In the genomic region with DNA sequence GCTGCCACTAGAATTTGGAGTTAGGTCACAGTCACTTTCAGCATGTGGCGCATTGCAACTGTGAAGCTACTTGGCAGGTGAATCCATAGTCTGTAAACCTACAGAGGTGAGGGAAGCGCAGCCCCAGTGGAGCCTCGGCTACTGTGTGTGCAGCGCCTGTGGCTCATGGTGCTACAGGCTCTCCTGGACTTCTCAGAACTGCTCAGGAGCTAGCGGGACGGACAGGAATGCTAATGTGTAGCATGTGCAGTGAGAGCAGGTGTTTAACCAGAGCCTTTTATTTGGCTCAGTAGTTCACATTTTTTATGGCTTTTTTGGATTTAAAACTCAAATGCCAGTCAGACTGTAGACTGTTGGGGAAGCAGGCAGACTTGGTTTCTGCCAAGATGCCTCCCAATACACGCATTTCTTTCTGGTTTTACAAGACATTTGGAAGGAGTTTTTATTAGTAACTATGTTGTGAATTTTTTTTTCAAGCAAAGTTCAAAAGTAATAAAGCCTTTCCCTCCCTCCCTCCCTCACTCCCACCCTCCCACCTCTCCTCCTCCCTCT, we compare ENCODE assay signal across 16 mouse cellular contexts. TPM values are rescaled to one million over a fixed set of nuclear protein-coding genes. Genes with fewer than 3 reads are reported as not detected.
DNase-seq lines count a peak whose midpoint lies in the region; ATAC-seq lines count a peak whose summit lies in the region.
"Had no signal": no experiment of that assay in that cellular context is flagged by ENCODE, and none has a peak within 500 bp of the region (broad histone marks: within the 10 kb centered on the region; RNA-seq: fewer than 3 reads in every experiment).

No protein-coding gene starts in this region.

- H3K4me2 ChIP-seq in heart, embryonic 16.5 days (ENCODE audit: low read depth, low read length): no peak overlapping the region
- H3K4me2 ChIP-seq in liver, embryonic 12.5 days: peak overlapping the region; percentile 17; the same call in 1 of the 2 replicates
- no peak overlapping the region for H3K4me2 ChIP-seq in liver, embryonic 11.5 days
- no peak overlapping the region for H3K4me2 ChIP-seq in forebrain, embryonic 16.5 days (ENCODE audit: low read length)
- H3K4me2 ChIP-seq in limb, embryonic 12.5 days: no peak overlapping the region
- H3K4me2 ChIP-seq: embryonic facial prominence, embryonic 15.5 days; neural tube, embryonic 15.5 days had no signal

- no peak for DNase-seq in heart, postnatal 25 days (ENCODE audit: low spot score)
- no peak for DNase-seq in liver, embryonic 11.5 days (ENCODE audit: low spot score)
- DNase-seq in lung, postnatal 36 days: no peak
- no peak for DNase-seq in gastrocnemius, adult 18-20 months (ENCODE audit: low spot score)
- DNase-seq: adrenal gland, postnatal 36 days; cerebellum, adult 11 months; lung, adult 18-20 months had no signal

- WGBS in heart, embryonic 16.5 days: 74% methylated on average over 7 of the region's 7 CpGs
- WGBS in liver, embryonic 12.5 days (ENCODE audit: insufficient replicate concordance): 86% methylated on average over 7 of the region's 7 CpGs
- 85% methylated on average over 7 of the region's 7 CpGs for WGBS in liver, embryonic 11.5 days
- 57% methylated on average over 7 of the region's 7 CpGs for WGBS in forebrain, embryonic 16.5 days
- WGBS in limb, embryonic 12.5 days: 46% methylated on average over 7 of the region's 7 CpGs

- no peak overlapping the region for H3K4me3 ChIP-seq in heart, embryonic 16.5 days (ENCODE audit: low read length)
- H3K4me3 ChIP-seq in liver, embryonic 12.5 days: no peak overlapping the region
- H3K4me3 ChIP-seq in liver, embryonic 11.5 days (ENCODE audit: low read depth, low read length): no peak overlapping the region
- H3K4me3 ChIP-seq in forebrain, embryonic 16.5 days (replicated peaks; ENCODE audit: low read length): no peak overlapping the region
- no peak overlapping the region for H3K4me3 ChIP-seq in limb, embryonic 12.5 days (replicated peaks)
- H3K4me3 ChIP-seq: embryonic facial prominence, embryonic 15.5 days; neural tube, embryonic 15.5 days had no signal

- peak overlapping the region; percentile 18; the same call in 1 of the 2 replicates for H3K9ac ChIP-seq in heart, embryonic 16.5 days (ENCODE audit: low read length)
- no peak overlapping the region; the same call in 1 of the 2 replicates for H3K9ac ChIP-seq in liver, embryonic 12.5 days
- no peak overlapping the region for H3K9ac ChIP-seq in liver, embryonic 11.5 days (ENCODE audit: low read depth, low read length)
- H3K9ac ChIP-seq in forebrain, embryonic 16.5 days (replicated peaks; ENCODE audit: low read depth, low read length): no peak overlapping the region
- H3K9ac ChIP-seq in limb, embryonic 12.5 days (replicated peaks): no peak overlapping the region
- H3K9ac ChIP-seq: embryonic facial prominence, embryonic 15.5 days; neural tube, embryonic 15.5 days had no signal

- 0 out of 2 replicates have a peak, but pooled peaks have one; percentile 12 for ATAC-seq in heart, embryonic 16.5 days (replicated peaks; ENCODE audit: extremely low read depth, insufficient read depth, low FRiP score)
- ATAC-seq in liver, embryonic 12.5 days: no peak
- no peak for ATAC-seq in liver, embryonic 11.5 days (replicated peaks; ENCODE audit: low FRiP score)
- peak; percentile 52; the same call in 1 of the 2 replicates for ATAC-seq in forebrain, embryonic 16.5 days
- ATAC-seq in limb, embryonic 12.5 days (ENCODE audit: insufficient number of reproducible peaks, insufficient read depth, low FRiP score, low TSS enrichment, low read depth): no peak
- ATAC-seq: activated CD4-positive, CD25-positive, alpha-beta regulatory T cell, adult 4 months; CD4-positive, CD25-positive, alpha-beta regulatory T cell, adult 4 months; hindbrain, embryonic 16.5 days had no signal

- H3K27ac ChIP-seq in heart, embryonic 16.5 days (ENCODE audit: low read length): peak overlapping the region; percentile 66
- peak overlapping the region; percentile 36; the same call in 1 of the 2 replicates for H3K27ac ChIP-seq in liver, embryonic 12.5 days
- H3K27ac ChIP-seq in liver, embryonic 11.5 days (ENCODE audit: low read depth, low read length): no peak overlapping the region
- H3K27ac ChIP-seq in forebrain, embryonic 16.5 days (ENCODE audit: low read length): peak overlapping the region; percentile 25; the same call in 1 of the 2 replicates
- H3K27ac ChIP-seq in limb, embryonic 12.5 days: peak overlapping the region; percentile 45
- H3K27ac ChIP-seq: neural tube, embryonic 15.5 days had no signal

- intact Hi-C loops in heart, postnatal 25 days (cut with DNase I): no loop called here

- no peaks in the 10 kb centered on the region for H3K27me3 ChIP-seq in heart, embryonic 16.5 days (ENCODE audit: control insufficient read depth, insufficient read depth, low read length)
- H3K27me3 ChIP-seq in liver, embryonic 12.5 days (replicated peaks): no peaks in the 10 kb centered on the region
- no peaks in the 10 kb centered on the region for H3K27me3 ChIP-seq in liver, embryonic 11.5 days (replicated peaks; ENCODE audit: control insufficient read depth, insufficient read depth, low read length)
- no peaks in the 10 kb centered on the region for H3K27me3 ChIP-seq in forebrain, embryonic 16.5 days (replicated peaks; ENCODE audit: control insufficient read depth, insufficient read depth, low read length)
- no peaks in the 10 kb centered on the region for H3K27me3 ChIP-seq in limb, embryonic 12.5 days
- H3K27me3 ChIP-seq: embryonic facial prominence, embryonic 15.5 days; neural tube, embryonic 15.5 days had no signal

- no peaks in the 10 kb centered on the region for H3K9me3 ChIP-seq in heart, embryonic 16.5 days (replicated peaks; ENCODE audit: control insufficient read depth, low read length)
- no peaks in the 10 kb centered on the region for H3K9me3 ChIP-seq in liver, embryonic 12.5 days (replicated peaks)
- no peaks in the 10 kb centered on the region for H3K9me3 ChIP-seq in liver, embryonic 11.5 days (ENCODE audit: control insufficient read depth, low read length)
- no peaks in the 10 kb centered on the region for H3K9me3 ChIP-seq in forebrain, embryonic 16.5 days (ENCODE audit: control insufficient read depth, low read length)
- no peaks in the 10 kb centered on the region for H3K9me3 ChIP-seq in limb, embryonic 12.5 days
- H3K9me3 ChIP-seq: embryonic facial prominence, embryonic 15.5 days; neural tube, embryonic 15.5 days had no signal

- peaks cover 12% of the 10 kb centered on the region for H3K4me1 ChIP-seq in heart, embryonic 16.5 days (ENCODE audit: control insufficient read depth, insufficient read depth, low read length)
- H3K4me1 ChIP-seq in liver, embryonic 12.5 days: peaks cover 48% of the 10 kb centered on the region
- peaks cover 12% of the 10 kb centered on the region for H3K4me1 ChIP-seq in liver, embryonic 11.5 days (replicated peaks; ENCODE audit: control insufficient read depth, insufficient read depth, low read length)
- H3K4me1 ChIP-seq in forebrain, embryonic 16.5 days (replicated peaks; ENCODE audit: control insufficient read depth, insufficient read depth, low read length): peaks cover 15% of the 10 kb centered on the region
- H3K4me1 ChIP-seq in limb, embryonic 12.5 days (replicated peaks): peaks cover 28% of the 10 kb centered on the region

- H3K36me3 ChIP-seq in heart, embryonic 16.5 days (ENCODE audit: control insufficient read depth, insufficient read depth): no peaks in the 10 kb centered on the region; the same call in 1 of the 2 replicates
- H3K36me3 ChIP-seq in liver, embryonic 12.5 days: peaks cover 93% of the 10 kb centered on the region
- H3K36me3 ChIP-seq in liver, embryonic 11.5 days (ENCODE audit: control insufficient read depth, insufficient read depth, low read length): 0 out of 2 replicates have a peak, but pooled peaks cover 2% of the 10 kb centered on the region
- H3K36me3 ChIP-seq in forebrain, embryonic 16.5 days (ENCODE audit: control insufficient read depth, insufficient read depth): no peaks in the 10 kb centered on the region
- peaks cover 70% of the 10 kb centered on the region for H3K36me3 ChIP-seq in limb, embryonic 12.5 days
- H3K36me3 ChIP-seq: neural tube, embryonic 15.5 days had no signal

RNA-seq across cellular contexts. Expression of gene Hgfac, which starts 37.6 kb away (rescaled TPM):
- polyA plus RNA-seq in heart, embryonic 16.5 days (2015; fragmentation: Nextera tagmentation; extraction: Ambion mirVana): 0.42 and 0.88 TPM in 2 replicates
- under 1 TPM; 0.34 TPM for total RNA-seq in heart, postnatal 25 days (2021)
- 43.3 and 44.1 TPM in 2 replicates for polyA plus RNA-seq in liver, embryonic 12.5 days (2016; fragmentation: Nextera tagmentation; extraction: Ambion mirVana)
- 33.7 and 38.0 TPM in 2 replicates for polyA plus RNA-seq in liver, embryonic 11.5 days (2014; fragmentation: Nextera tagmentation; extraction: Ambion mirVana)
- polyA plus RNA-seq in forebrain, embryonic 16.5 days (2015; fragmentation: Nextera tagmentation; extraction: Ambion mirVana): 0.55 and 0.56 TPM in 2 replicates
- polyA plus RNA-seq in limb, embryonic 12.5 days (2016; fragmentation: Nextera tagmentation; extraction: Ambion mirVana): 0.24 and 0.59 TPM in 2 replicates
- under 1 TPM in 1 of 2 experiments, not detected in 1; 0.57 TPM for total RNA-seq in gastrocnemius, adult 18-20 months (2021)

RNA-seq across cellular contexts. Expression of gene Dok7, which starts 52.9 kb away (rescaled TPM):
- polyA plus RNA-seq in heart, embryonic 16.5 days (2015; fragmentation: Nextera tagmentation; extraction: Ambion mirVana): 14.9 and 17.3 TPM in 2 replicates
- 10 to 100 TPM; 34.5 to 43.8 TPM for total RNA-seq in heart, postnatal 25 days (2021)
- polyA plus RNA-seq in liver, embryonic 12.5 days (2016; fragmentation: Nextera tagmentation; extraction: Ambion mirVana): 0.07 TPM in 1 of 2 replicates, not detected in the other
- 0.08 and 0.29 TPM in 2 replicates for polyA plus RNA-seq in liver, embryonic 11.5 days (2014; fragmentation: Nextera tagmentation; extraction: Ambion mirVana)
- 7.0 and 7.8 TPM in 2 replicates for polyA plus RNA-seq in forebrain, embryonic 16.5 days (2015; fragmentation: Nextera tagmentation; extraction: Ambion mirVana)
- polyA plus RNA-seq in limb, embryonic 12.5 days (2016; fragmentation: Nextera tagmentation; extraction: Ambion mirVana): 2.6 and 2.9 TPM in 2 replicates
- 10 to 100 TPM; 17.5 to 20.0 TPM for total RNA-seq in gastrocnemius, adult 18-20 months (2021)
- polyA plus RNA-seq: activated CD4-positive, CD25-positive, alpha-beta regulatory T cell, adult 4 months; CD4-positive, CD25-positive, alpha-beta regulatory T cell, adult 4 months had no signal

RNA-seq across cellular contexts. Expression of gene Rgs12, which starts 54.4 kb away (rescaled TPM):
- 30.0 and 34.2 TPM in 2 replicates for polyA plus RNA-seq in heart, embryonic 16.5 days (2015; fragmentation: Nextera tagmentation; extraction: Ambion mirVana)
- 10 to 100 TPM; 16.0 to 16.2 TPM for total RNA-seq in heart, postnatal 25 days (2021)
- polyA plus RNA-seq in liver, embryonic 12.5 days (2016; fragmentation: Nextera tagmentation; extraction: Ambion mirVana): 30.1 and 31.7 TPM in 2 replicates
- 38.8 and 39.3 TPM in 2 replicates for polyA plus RNA-seq in liver, embryonic 11.5 days (2014; fragmentation: Nextera tagmentation; extraction: Ambion mirVana)
- 60.8 and 62.4 TPM in 2 replicates for polyA plus RNA-seq in forebrain, embryonic 16.5 days (2015; fragmentation: Nextera tagmentation; extraction: Ambion mirVana)
- 57.3 and 59.7 TPM in 2 replicates for polyA plus RNA-seq in limb, embryonic 12.5 days (2016; fragmentation: Nextera tagmentation; extraction: Ambion mirVana)
- 1 to 10 TPM; 2.1 to 2.3 TPM for total RNA-seq in gastrocnemius, adult 18-20 months (2021)

Comparison
In these comparisons a context has a peak if more than half of its experiments do, and no peak if none do; other contexts are left out.
1. ATAC-seq: peak in heart, embryonic 16.5 days (single experiment) and forebrain, embryonic 16.5 days (single experiment); none in liver, embryonic 12.5 days (single experiment), liver, embryonic 11.5 days (single experiment) and limb, embryonic 12.5 days (single experiment).
2. RNA of gene Hgfac, which starts 37.6 kb away (polyA plus RNA-seq): 43.3 to 44.1 TPM in liver, embryonic 12.5 days and 33.7 to 38.0 TPM in liver, embryonic 11.5 days; 0.42 to 0.88 TPM in heart, embryonic 16.5 days, 0.55 to 0.56 TPM in forebrain, embryonic 16.5 days and 0.24 to 0.59 TPM in limb, embryonic 12.5 days; every median in the first group is over 10 times any median in the second.